Mouse (Mus musculus): ENCODE results near the gene Amdhd1.

The Amdhd1 gene

DNA sequence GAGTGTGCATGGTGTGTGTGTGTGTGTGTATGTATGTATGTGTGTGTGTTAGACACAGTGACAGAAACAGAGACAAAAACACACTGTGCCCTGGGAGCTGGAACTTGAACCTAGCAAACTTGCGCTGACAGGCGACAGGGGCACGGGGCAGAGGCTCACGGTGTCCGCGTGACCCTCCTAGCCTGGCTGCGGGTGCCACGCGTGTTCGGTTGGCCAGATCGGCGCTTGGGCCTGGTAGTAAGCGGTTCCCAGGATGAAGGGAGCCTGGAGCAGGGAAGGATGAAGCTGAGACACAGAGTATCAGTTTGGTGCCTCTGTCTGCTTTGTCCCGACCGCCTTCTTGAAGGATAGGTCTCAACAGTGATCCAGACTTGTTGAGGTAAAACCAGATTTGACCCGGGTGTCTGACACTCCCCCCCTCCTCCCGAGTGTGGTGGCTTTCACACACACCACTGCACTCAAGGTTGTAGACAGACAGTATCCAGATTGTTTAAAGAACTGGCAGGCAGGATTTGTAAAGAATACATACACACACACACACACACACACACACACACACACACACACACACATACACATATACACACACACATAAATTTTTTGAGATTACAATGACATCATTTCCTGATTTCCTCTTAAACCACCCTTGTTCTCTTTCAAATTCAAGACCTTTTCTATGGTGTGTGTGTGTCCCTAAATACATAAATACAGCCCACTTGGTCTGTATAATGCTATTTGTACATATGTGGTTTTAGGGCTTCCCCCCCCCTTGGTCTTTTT is 788 bp upstream of the Amdhd1 start, which contains the start of gene Ccdc38:
Ccdc38 (plus strand) TSS at position 202 of the 780 bp plus-strand sequence.
- no peak for DNase-seq (ENCODE audit: low spot score)

DNA sequence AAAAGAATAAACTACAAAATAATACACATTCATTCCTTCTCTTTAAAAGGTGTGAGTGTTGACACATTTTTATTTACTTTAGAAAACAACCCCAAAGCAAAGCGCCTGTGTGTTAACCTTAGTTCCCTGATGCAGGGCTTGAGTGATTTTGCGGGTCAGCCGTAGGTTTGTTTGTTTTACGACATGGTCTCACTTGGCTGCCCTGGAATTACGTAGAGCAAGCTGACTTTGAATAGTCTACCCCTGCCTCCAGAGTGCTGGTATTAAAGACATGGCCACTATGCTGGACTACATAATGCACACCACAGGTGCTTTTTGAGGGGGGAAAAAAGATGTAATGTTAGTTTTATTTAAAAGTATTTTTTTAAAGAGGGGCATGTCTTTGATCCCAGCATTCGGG is 1.0 kb downstream of the Amdhd1 start:
- DNase-seq (ENCODE audit: low spot score): no peak

DNA sequence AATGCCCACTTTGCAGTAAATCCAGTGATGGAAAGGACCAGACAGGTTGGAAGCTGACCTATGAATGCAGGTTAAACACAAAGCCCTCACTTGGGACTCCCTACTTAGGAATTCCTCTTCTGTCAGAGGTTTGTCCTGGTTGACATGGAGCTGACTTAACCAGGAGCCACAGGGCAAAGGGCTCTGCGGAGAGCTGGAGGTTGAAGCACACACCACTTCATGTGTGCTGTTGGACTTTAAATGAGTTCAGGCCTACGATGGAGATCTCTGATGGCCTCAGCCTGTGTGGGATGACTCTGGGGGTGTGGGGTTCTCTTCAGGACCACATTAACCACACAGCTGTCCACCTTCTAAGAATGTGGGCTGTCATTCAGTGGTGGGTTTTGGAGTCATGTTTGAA is 1.5 kb downstream of the Amdhd1 start:
- no peak for DNase-seq (ENCODE audit: low spot score)

DNA sequence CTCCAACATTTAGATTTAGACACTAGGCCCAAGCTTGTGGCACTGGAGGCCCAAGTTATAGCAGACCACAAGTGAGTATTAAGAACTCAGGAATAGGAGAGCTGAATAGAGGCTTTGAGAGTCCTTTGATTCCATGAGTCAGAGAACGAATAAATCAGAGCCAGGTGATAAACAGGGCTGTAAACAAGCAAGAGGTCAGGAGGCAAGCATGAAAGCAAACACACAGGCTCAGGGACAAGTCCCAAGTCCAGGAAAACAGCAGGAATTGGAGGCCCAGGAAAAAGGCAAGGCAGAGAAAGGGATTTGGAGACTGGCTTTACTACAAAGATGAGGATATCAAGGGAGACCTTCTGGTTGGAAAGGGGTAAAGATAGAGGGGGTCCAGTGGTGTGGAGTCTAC is 14.5 kb downstream of the Amdhd1 start:
- DNase-seq (ENCODE audit: low spot score): no peak

DNA sequence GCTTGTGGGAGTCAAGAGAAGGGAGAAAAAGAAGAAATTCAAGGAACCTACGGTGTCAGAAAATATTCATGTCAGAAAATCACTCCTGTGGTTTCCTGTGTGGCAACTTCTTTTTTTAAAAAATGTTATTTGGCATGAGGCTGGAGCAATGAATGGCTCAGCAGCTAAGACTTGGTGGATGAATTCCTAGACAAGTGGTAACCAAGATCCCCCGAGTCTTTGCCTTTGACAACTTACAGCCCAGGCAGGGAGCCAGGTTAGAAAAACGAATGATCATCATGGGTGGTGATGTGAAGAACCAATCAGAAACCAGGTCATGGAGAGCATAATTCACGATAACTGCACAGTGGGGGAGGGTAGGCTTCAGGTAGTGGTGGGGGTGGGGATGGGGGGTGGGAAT is 18.8 kb downstream of the Amdhd1 start:
- no peak for DNase-seq (ENCODE audit: low spot score)

DNA sequence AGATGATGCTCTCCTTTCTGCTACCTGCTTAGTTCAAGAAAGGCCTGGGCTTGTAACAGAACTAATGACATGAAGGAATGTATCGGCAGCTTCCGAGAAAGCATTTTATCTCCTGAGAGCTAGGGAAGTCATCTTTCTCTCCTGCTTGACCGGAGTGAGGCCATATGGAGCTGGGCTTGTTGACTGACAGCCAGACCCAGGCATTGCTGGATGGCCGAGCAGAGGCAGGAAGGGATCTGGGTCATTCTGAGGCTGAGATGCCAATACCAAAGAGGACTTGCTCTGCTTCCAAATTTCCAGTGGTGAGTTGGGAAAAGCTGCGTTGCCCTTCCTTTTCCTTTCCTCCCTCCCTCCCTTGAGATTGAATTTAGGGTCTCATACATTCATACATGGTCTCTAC is 20.1 kb downstream of the Amdhd1 start:
- no peak for DNase-seq (ENCODE audit: low spot score)

DNA sequence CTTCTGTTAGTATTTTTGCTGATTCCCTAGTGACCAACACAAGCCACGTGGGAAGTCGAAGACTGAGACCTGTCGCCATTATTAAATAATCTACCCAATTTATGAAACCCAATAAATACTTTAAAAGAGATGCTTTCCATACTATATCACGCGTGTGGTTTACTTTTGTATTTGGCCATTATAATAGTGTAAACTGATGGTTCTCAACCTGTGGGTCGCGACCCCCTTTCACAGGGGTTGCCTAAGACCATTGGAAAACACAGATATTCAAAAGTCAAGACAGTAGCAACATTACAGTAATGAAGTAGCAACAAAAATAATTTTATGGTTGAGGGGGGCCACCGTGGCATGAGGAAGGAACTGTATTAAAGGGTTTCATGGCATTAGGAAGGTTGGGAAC is 20.7 kb downstream of the Amdhd1 start:
- no peak for DNase-seq (ENCODE audit: low spot score)

DNA sequence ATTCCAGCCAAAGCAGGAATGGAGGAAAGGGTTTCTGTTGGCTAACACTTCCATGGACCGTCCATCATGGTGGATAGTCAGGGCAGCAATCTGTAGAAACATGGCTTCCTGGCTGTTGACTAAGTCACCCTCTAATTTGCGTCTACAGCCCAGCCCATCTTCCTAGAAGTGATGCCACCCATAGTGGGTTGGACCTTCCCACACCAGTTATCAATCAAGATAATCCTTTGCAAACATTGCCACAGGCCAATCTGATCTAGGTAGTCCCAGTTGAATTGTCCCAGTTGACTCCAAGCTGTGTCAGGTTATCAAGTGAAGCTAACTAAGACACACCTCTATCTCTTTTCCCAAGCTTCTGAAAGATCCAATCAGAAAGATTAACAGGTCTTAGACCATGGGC is 21.2 kb downstream of the Amdhd1 start:
- DNase-seq (ENCODE audit: low spot score): no peak

DNA sequence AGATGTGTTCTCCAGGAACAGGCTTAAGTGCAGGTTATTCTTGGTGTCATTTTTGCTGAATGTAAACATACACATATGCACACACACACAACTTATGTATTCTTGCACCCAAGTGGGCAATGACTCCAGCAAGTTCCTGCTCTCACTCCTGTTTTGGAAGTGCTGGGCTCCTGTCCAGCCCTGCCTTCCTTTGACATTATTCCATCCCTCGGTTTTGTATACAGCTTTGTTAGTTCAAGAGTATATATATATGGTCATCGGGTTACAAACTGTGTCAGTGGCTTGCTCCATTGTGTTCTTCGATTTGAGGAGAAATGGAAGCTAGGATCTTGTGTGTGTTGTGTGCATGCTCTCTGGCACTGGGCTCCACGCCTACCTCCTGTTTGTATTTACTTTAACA is 21.6 kb downstream of the Amdhd1 start:
- DNase-seq (ENCODE audit: low spot score): no peak

DNA sequence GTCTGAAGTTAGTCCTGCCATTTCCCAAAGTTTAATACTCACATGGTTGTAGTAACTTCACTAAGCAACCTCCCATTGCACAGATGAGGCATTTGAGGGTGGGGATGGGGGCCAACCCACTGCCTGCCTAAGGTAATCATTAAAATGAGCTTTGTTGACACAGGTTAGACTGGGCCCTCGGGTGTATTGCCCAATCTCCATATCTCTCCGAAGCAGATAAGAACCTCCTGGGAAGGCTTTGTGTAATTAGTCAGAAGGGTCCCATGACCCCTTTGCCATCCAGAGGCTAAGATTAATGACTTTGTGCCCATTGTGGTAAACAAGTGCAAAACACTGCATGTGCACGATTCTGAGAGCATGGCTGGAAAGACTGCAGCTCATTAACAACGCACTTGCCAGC is 22.1 kb downstream of the Amdhd1 start:
- no peak for DNase-seq (ENCODE audit: low spot score)

DNA sequence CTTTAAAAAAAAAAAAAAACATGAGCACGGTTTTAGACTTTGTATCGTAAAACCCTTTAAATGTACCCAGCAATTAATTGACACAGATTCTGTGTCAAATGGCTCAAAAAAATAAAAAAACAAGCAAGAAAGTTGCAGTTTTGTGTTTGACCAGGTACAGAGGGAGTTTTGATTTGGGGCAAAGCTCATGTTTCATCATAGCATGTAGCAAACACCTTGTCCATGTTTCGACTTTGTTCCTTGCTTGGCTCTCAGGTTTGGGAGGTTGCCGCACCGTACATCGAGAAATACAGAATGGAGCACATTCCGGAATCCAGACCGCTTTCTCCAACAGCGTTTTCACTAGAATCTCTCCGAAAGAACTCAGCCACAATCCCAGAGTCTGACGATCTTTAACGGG is 23.9 kb downstream of the Amdhd1 start:
- DNase-seq (ENCODE audit: low spot score): no peak

DNA sequence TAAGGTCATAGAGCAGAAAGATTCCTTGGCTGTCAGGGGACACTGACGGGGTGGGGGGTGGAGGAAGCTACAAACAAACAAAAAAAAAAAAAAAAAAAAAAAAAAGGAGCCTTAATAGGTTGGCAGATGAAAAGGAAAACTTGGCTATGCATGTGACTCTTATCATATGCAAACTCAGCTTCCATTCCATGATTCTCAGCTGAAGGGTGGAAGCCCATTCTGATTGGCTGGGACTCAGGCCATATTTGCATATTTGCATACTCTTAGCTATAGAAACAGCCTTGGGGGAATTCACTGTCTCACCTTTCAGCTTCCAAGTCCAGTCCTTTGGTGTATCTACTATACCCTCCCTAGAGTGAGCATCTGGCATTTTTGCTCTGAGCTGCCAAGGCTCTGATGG is 24.4 kb downstream of the Amdhd1 start:
- DNase-seq (ENCODE audit: low spot score): no peak

DNA sequence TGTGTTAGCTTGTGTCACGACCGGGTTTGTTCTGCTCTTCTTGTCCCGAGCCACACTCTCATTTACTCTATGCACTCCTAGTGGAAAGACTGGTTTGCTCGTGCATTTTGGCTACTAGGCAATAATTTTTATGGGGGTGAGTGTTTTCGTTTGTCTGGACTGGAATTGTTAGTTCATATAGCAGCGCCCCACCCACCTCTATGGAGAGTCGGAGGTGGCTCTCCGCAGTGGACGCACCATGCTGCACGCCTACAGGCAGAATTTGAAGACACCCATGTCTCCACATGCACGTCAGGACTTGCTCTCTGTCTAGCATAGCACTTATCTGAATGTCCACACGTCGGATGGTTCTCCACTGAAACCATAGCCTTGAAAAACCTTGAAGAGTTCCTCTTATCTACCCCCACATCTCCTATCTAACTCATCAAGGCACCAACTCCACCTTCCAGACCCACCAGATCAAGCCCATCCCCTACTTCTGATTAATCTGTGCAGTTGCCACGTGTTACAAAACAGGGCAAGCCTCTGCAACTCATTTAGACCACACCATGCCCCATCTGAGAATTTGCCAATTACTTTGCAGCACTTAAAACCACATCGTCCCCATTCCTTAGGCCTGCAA is 30.2 kb downstream of the Amdhd1 start:
- no peak for DNase-seq (ENCODE audit: low spot score)

DNA sequence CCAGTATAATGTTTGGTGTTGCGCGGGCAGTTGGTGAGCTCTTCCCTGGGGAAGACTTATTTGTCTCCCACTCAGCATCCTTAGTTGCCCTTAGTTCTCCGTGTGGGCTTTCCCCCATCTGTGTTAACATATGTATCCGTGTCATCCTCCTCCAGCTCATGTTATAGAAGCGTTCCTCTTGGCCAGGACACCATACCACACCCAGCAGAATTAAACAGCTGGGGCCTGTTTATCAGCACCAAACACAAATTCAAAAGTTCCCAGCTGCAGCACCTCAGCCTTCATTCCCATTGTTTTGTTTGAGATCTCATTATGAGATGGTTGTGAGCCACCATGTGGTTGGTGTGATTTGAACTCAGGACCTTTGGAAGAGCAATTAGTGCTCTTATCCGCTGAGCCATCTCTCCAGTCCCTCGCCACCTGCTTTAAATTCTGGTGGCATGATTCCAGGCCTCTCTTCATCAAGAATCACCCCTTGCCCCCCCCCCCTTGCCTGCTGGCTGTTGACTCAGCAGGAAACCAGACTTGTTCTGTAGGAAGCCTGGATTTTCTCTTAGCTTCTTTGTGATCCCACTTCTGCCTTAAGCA is 31.4 kb downstream of the Amdhd1 start:
- no peak for DNase-seq (ENCODE audit: low spot score)

DNA sequence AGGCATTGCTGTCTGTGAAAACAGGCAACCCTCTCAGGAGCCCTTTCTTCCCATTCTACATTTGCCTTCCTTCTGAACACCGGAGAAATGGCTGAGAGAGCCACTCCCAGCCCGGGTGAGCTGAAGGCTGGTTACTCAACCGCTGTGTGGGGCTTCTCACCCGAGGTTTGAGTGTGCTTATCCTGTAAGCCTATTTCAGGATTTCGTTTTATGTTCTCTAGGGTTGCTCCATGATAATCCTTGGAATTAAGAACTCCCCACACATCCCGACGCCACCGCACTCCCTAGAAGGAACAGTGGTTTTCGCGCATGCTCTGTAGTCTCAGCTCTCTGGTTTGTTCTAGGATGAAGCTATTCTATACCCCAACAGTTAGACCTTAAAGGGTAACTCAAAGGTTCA is 38.5 kb downstream of the Amdhd1 start:
- no peak for DNase-seq (ENCODE audit: low spot score)

DNA sequence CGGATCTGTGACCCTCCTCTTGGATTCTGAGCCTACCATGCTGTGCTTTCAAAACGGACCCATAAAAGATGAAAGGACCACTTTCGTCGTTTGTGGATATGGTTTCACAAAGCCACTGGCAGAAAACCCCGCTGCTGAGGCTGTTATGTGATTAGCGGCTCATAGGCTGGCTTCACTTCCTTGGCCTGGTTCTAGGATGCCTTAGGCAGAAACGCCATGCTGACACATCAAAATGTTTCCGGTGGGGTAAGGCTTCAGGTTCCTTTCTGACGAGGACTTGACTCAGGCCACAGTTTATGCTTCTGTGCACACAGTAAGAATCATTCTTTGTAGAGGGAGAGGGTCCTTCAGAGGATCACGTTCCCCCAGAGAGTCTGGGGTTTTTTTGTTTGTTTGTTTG is 39.0 kb downstream of the Amdhd1 start:
- DNase-seq (ENCODE audit: low spot score): no peak

DNA sequence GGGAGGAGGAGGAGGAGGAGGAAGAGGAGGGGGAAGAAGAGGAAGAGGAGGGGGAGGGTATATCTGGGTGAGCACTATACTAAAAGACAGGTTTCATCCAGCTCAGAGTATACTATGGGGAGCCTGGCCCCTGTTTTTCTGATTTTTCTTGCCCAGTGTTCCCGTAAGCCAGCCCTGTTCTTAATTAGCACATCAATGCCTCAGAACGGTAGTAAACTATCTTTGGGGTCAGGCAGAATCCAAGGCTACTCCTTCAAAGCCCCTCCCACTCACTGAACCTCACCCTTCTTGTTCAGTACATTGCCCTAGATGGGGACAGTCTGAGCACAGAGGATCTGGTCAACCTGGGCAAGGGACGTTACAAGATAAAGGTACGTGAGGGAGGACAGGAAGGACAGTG is 49.4 kb downstream of the Amdhd1 start:
- no peak for DNase-seq (ENCODE audit: low spot score)

DNA sequence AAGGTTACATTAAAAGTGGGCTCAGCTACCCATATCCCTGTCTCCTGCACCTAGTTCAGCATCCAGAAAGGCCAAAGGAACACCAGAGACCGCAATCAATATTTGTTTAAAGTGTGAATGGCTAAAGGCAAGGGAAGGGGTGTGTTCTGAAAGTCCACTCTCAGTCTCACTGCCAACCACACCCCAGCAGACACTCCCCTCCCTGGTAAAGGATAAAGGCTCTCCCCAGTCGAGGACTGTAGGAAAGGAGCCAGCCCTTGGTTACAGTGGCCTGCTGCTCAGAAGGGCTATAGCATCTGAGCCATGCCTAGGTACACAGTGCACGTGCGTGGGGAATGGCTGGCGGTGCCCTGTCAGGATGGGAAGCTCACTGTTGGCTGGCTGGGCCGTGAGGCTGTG is 51.0 kb downstream of the Amdhd1 start:
- no peak for DNase-seq (ENCODE audit: low spot score)

DNA sequence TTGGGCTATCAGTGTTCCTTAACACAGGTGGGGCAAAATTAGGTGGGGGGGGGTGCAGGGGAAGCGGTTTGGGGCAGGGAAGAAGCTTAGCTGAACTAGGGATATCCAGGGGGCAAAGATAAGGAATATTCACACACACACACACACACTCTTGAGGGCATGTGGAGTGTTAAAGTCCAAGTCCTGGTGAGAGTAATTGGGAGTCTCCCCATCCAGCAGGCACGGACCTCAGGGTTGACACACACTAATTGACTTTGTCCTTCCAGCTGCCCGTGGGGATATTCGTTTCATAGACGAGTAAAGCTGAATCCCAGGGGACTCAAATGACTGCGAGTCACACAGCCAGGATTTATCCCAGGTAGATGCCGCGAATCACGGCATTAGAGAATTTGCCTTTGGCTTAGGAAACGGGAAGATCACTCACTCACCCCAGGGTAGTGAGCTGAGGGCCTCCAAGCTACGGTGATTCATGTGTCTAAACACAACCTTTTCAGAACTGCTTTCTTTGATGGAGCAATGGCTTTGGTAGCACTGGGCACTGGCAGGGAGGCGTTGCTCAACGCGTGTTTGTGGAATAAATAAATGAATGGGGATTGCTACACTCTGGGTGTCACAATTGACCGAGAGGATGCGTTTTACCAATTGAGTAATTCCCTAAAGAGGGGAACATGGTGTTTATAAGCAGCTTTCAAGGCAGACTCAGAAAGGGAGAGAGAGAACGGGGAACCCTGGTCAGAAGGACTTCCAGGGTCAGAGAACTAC is 51.6 kb downstream of the Amdhd1 start, which contains the start of gene Hal:
Hal (plus strand) TSS at position 703 of the 762 bp plus-strand sequence.
- DNase-seq (ENCODE audit: low spot score): no peak

DNA sequence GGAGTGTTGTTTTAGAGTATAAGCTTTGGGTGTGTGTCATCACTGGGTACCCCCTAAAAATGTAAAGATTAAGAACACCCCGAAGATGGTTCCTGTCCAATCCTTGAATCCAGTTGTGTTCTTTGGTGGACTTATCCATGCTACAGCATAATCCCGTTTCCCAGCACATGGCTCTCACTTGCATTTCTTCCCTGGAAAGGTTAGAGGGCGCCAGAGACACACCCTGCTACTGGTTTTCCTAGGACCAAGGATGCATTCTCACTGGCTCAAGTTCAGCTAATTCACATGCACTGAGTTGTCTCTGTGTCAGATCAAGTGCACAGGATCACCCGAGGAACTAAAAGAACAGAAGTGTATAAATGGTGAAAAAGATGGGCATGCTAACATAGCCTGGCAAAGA is 53.2 kb downstream of the Amdhd1 start:
- no peak for DNase-seq (ENCODE audit: low spot score)

DNA sequence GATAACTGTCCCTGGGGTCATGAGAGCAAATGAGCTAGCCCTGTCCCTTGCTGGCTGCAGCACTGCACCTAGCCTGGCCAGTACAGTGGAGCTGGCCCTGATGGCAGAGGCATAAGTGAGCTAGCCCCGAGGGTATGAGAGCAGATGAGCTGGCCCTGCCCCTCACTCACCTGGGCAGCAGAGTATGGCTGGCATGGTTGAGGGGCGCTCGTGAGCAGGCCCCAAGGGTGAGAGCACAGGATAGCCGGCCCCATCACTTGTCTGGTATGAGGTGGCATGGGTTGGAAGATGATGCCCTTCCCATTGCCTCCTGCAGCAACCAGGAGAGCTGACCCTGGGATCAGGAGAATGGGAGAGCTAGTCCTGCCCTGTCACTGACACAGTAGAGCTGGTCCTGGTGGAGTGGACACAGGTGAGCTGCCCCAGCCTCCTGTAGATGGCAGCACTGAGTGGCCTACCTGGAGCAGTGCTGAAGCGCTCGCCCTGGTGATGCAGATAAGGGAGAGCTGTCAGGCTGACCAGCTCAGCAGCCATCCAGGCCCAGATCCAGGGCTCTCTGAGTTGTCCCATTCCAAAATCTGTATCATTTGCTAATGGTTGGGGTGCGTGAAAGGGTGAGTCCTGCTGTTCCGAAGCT is 54.7 kb downstream of the Amdhd1 start:
- DNase-seq (ENCODE audit: low spot score): peak; percentile 60

DNA sequence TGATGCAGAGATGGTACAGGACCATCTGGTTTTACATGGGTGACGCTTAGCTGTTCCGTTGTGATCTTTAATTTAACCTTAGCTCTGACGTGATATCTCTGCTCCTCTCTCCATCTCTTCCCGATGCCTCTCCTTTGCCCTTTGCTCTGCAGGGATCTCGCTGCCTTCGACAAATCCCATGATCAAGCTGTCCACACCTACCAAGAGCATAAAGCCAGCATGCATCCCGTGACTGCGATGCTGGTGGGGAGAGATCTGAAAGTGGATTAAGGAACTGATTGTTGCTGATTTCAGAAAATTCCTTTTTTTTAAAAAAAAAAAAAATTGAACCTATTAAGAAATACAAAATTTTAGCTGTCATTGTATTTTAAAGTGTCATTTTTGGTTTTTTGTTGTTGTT is 55.3 kb downstream of the Amdhd1 start:
- DNase-seq (ENCODE audit: low spot score): no peak
